Mouse (Mus musculus) MEL (cell line): ENCODE data around the gene Avpr1b. TPM values are rescaled to one million over a fixed set of nuclear protein-coding genes. Genes with fewer than 3 reads are reported as not detected.
A peak's percentile ranks its signal among the peaks of the same experiment; 100 is the strongest.

Experiments used
- DNase-seq: peaks from one replicate; pipeline ENCODE4 v3.0.0; 2011; ENCODE audit warnings: low read depth, low spot score
- H3K27ac ChIP-seq: 2 replicates; pipeline ENCODE4 v1.5.1; 2012; ENCODE audit warnings: low read depth, mild to moderate bottlenecking, control low read depth, low read length, moderate library complexity; ENCODE audit not compliant: control insufficient read depth
- H3K27me3 ChIP-seq, 2 experiments: fragments of 150-350 bp in 1 of 2; sonication (generic) in 1 of 2; 2 replicates each; pipeline ENCODE4 v1.6.1; 2012; ENCODE audit warnings: low read length in 2 of 2, mild to moderate bottlenecking in 2 of 2, improper control_type of control experiment in 1 of 2, moderate library complexity in 1 of 2; ENCODE audit not compliant: insufficient read depth in 2 of 2, control insufficient read depth in 1 of 2
- H3K36me3 ChIP-seq, 2 experiments: 2 replicates each; pipeline ENCODE4 v1.6.1; 2012 to 2014; ENCODE audit warnings: low read length in 2 of 2, improper control_type of control experiment in 1 of 2, inconsistent platforms in 1 of 2, mild to moderate bottlenecking in 1 of 2; ENCODE audit not compliant: insufficient read depth in 2 of 2, control insufficient read depth in 1 of 2
- H3K4me1 ChIP-seq, 2 experiments: fragments of 150-350 bp in 1 of 2; sonication (generic) in 1 of 2; 2 replicates each; pipeline ENCODE4 v1.6.1; 2012; ENCODE audit warnings: low read length in 2 of 2, improper control_type of control experiment in 1 of 2, mild to moderate bottlenecking in 1 of 2; ENCODE audit not compliant: insufficient read depth in 2 of 2, control insufficient read depth in 1 of 2
- H3K4me3 ChIP-seq, 2 experiments: fragments of 150-350 bp in 1 of 2; sonication (generic) in 1 of 2; 2 replicates each; pipeline ENCODE4 v1.5.1; 2012; ENCODE audit warnings: low read depth in 2 of 2, low read length in 2 of 2, mild to moderate bottlenecking in 2 of 2, moderate library complexity in 2 of 2, control low read depth in 1 of 2, improper control_type of control experiment in 1 of 2; ENCODE audit not compliant: control insufficient read depth in 1 of 2, insufficient read depth in 1 of 2
- H3K79me2 ChIP-seq: 2 replicates; pipeline ENCODE4 v1.6.1; 2012; ENCODE audit warnings: mild to moderate bottlenecking, low read length, moderate library complexity; ENCODE audit not compliant: control insufficient read depth, poor library complexity, insufficient read depth
- H3K9ac ChIP-seq: 2 replicates; pipeline ENCODE4 v1.6.1; 2012; ENCODE audit warnings: low read depth, mild to moderate bottlenecking, control low read depth, low read length, moderate library complexity; ENCODE audit not compliant: control insufficient read depth, poor library complexity, severe bottlenecking
- H3K9me3 ChIP-seq: fragments of 150-350 bp; sonication (generic); replicated peaks from 2 replicates; pipeline ENCODE4 v1.6.1; 2012; ENCODE audit warnings: mild to moderate bottlenecking, low read length, improper control_type of control experiment, moderate library complexity; ENCODE audit not compliant: insufficient read depth
- BHLHE40 ChIP-seq: IDR thresholded peaks from 2 replicates; pipeline ENCODE4 v1.6.1; 2012; ENCODE audit warnings: low read depth, mild to moderate bottlenecking, inconsistent platforms, low read length, improper control_type of control experiment, borderline replicate concordance
- CHD1 ChIP-seq: IDR thresholded peaks from 2 replicates; pipeline ENCODE4 v1.6.1; 2012; ENCODE audit warnings: low read depth, mild to moderate bottlenecking, inconsistent platforms, low read length, improper control_type of control experiment
- ELF1 ChIP-seq: IDR thresholded peaks from 2 replicates; pipeline ENCODE4 v1.6.1; 2014; ENCODE audit warnings: low read depth, mild to moderate bottlenecking, inconsistent platforms, low read length, improper control_type of control experiment, moderate library complexity
- EP300 ChIP-seq, 2 experiments: IDR thresholded peaks; 2 replicates each; pipeline ENCODE4 v1.6.1; 2011; ENCODE audit warnings: improper control_type of control experiment in 2 of 2, low read length in 2 of 2, low read depth in 1 of 2, mild to moderate bottlenecking in 1 of 2
- GABPA ChIP-seq: IDR thresholded peaks from 2 replicates; pipeline ENCODE4 v1.6.1; 2012; ENCODE audit warnings: low read depth, mild to moderate bottlenecking, inconsistent platforms, low read length, improper control_type of control experiment, moderate library complexity
- GATA1 ChIP-seq: IDR thresholded peaks from 2 replicates; pipeline ENCODE4 v1.6.1; 2011; ENCODE audit warnings: low read depth, low read length, improper control_type of control experiment
- KAT2A ChIP-seq: conservative IDR thresholded peaks from 2 replicates; pipeline ENCODE4 v1.6.1; 2012; ENCODE audit warnings: low read depth, low read length, improper control_type of control experiment, inconsistent platforms
- MAFK ChIP-seq: IDR thresholded peaks from 2 replicates; pipeline ENCODE4 v1.6.1; 2011; ENCODE audit warnings: low read depth, mild to moderate bottlenecking, low read length, improper control_type of control experiment, borderline replicate concordance
- MAX ChIP-seq: IDR thresholded peaks from 2 replicates; pipeline ENCODE4 v1.6.1; 2011; ENCODE audit warnings: low read length, improper control_type of control experiment
- MXI1 ChIP-seq: IDR thresholded peaks from 2 replicates; pipeline ENCODE4 v1.6.1; 2011; ENCODE audit warnings: mild to moderate bottlenecking, low read depth, low read length, improper control_type of control experiment
- MYB ChIP-seq: IDR thresholded peaks from 2 replicates; pipeline ENCODE4 v1.6.1; 2011; ENCODE audit warnings: mild to moderate bottlenecking, low read depth, low read length, improper control_type of control experiment
- POLR2A ChIP-seq, 2 experiments: IDR thresholded peaks; 2 replicates each; pipeline ENCODE4 v1.6.1; 2011 to 2012; ENCODE audit warnings: low read length in 2 of 2, mild to moderate bottlenecking in 2 of 2, control low read depth in 1 of 2, improper control_type of control experiment in 1 of 2, low read depth in 1 of 2, moderate library complexity in 1 of 2; ENCODE audit not compliant: control insufficient read depth in 1 of 2, insufficient read depth in 1 of 2, poor library complexity in 1 of 2
- POLR2AphosphoS5 ChIP-seq: IDR thresholded peaks from 2 replicates; pipeline ENCODE4 v1.6.1; 2012; ENCODE audit warnings: low read depth, borderline replicate concordance, mild to moderate bottlenecking, inconsistent platforms, low read length, moderate library complexity, mixed read lengths
- SIN3A ChIP-seq: IDR thresholded peaks from 2 replicates; pipeline ENCODE4 v1.6.1; 2012; ENCODE audit warnings: low read length, improper control_type of control experiment, inconsistent platforms
- SMC3 ChIP-seq: IDR thresholded peaks from 2 replicates; pipeline ENCODE4 v1.6.1; 2011; ENCODE audit warnings: low read depth, low read length, improper control_type of control experiment
- TBP ChIP-seq: IDR thresholded peaks from 2 replicates; pipeline ENCODE4 v1.8.0; 2011; ENCODE audit warnings: low read depth, low read length, improper control_type of control experiment
- TCF12 ChIP-seq: IDR thresholded peaks from 2 replicates; pipeline ENCODE4 v1.6.1; 2014; ENCODE audit warnings: low read depth, mild to moderate bottlenecking, inconsistent platforms, low read length, improper control_type of control experiment, moderate library complexity
- UBTF ChIP-seq: IDR thresholded peaks from 2 replicates; pipeline ENCODE4 v1.6.1; 2012; ENCODE audit warnings: low read depth, mild to moderate bottlenecking, inconsistent platforms, low read length, improper control_type of control experiment, moderate library complexity, borderline replicate concordance; ENCODE audit not compliant: insufficient read depth
- ZC3H11A ChIP-seq: IDR thresholded peaks from 2 replicates; pipeline ENCODE4 v1.6.1; 2012; ENCODE audit warnings: low read depth, mild to moderate bottlenecking, inconsistent platforms, low read length, improper control_type of control experiment
- ZKSCAN1 ChIP-seq: IDR thresholded peaks from 2 replicates; pipeline ENCODE4 v1.6.1; 2012; ENCODE audit warnings: low read depth, mild to moderate bottlenecking, inconsistent platforms, low read length, improper control_type of control experiment, moderate library complexity
- ZNF384 ChIP-seq: IDR thresholded peaks from 2 replicates; pipeline ENCODE4 v1.6.1; 2012; ENCODE audit warnings: low read depth, mild to moderate bottlenecking, inconsistent platforms, low read length, improper control_type of control experiment
- polyA plus RNA-seq, 2 experiments: library from polyadenylated mRNA; stranded (reverse) in 1 of 2; unstranded in 1 of 2; fragments of >175 nt in 1 of 2; fragments of >200 nt in 1 of 2; gene quantifications; 2 replicates each; pipeline versions ENCODE4 v1.2.1 to v1.2.4; 2012; ENCODE audit warnings: low replicate concordance in 2 of 2, low read depth in 1 of 2; ENCODE audit not compliant: insufficient read length in 2 of 2, insufficient read depth in 1 of 2, missing spikeins in 1 of 2
- total RNA-seq: library from RNA; depleted of rRNA; stranded (reverse); fragments of 300-350 nt; gene quantifications from 2 replicates; pipeline ENCODE4 v1.2.3, GENCODE M21; 2012

The Avpr1b gene
- total and polyA plus RNA-seq, 3 experiments: not detected

DNA sequence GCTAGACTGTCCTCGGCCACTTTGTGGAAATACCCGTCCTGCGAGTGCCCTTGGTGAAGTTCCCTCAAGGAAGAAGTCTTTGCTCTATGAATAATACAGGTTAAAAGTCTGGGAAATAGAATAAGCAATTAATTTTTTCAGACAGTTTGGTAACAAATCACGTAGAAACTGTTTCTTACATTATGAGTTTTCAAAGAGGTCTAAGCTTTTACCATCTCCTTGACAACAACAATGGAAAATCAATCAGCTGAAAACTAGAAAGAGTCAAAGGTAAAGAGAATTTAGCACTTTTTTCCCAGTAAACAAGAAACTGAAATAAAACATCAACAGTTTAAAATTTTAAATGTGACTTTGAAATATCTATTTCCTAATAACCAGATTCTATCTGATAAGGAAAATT is 41.0 kb downstream of the Avpr1b start:
- no peak for DNase-seq
- H3K36me3 ChIP-seq: peaks cover 0 to 17% of the 10 kb centered on the region in 2 experiments; a peak in 2 of 4 replicates
- no peak overlapping the region for H3K27ac ChIP-seq
- H3K27me3 ChIP-seq: no peaks in the 10 kb centered on the region
- H3K4me3 ChIP-seq: peak overlapping the region in 1 of 2 experiments; percentile 24; a peak in 1 of 4 replicates
- peaks cover 13 to 15% of the 10 kb centered on the region in 2 experiments for H3K4me1 ChIP-seq
- no peak overlapping the region for H3K9ac ChIP-seq
- no peaks in the 10 kb centered on the region for H3K9me3 ChIP-seq
- TF ChIP-seq POLR2A (IDR thresholded peaks at IDR 0.05; ENCODE audit: control insufficient read depth in 1 of 2, insufficient read depth in 1 of 2, low read depth in 1 of 2, low read length in 2 of 2, poor library complexity in 1 of 2) (no peak), POLR2AphosphoS5 (no peak), TBP (no peak), ZC3H11A (no peak), UBTF (no peak), GABPA (no peak), KAT2A (no peak), GATA1 (no peak; the same call in 1 of the 2 replicates), MYB (no peak), ZNF384 (no peak), MAX (no peak), EP300 (IDR thresholded peaks at IDR 0.05; ENCODE audit: low read depth in 1 of 2, low read length in 2 of 2) (no peak), BHLHE40 (no peak)
- H3K79me2 ChIP-seq: peaks cover 4% of the 10 kb centered on the region; the same call in 1 of the 2 replicates

DNA sequence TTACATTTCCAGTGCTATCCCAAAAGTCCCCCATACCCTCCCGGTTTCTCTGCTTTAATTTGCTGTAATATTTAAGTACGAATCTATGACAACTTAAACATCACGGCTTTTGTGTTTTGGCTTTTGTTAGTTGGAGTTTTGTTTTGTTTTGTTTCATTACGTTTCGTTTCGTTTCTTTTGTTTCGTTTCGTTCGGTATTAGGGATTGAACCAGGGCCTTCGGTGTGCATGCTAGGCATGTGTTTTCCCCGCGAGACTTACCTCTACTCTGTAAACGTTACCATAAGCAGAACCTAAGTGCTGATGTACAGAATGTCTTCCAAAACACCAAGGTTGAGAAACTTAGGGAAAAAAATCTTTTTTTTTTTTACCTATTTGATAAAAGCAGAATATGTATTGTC is 42.5 kb downstream of the Avpr1b start:
- Histone ChIP-seq H3K79me2 (peaks cover 4% of the 10 kb centered on the region; the same call in 1 of the 2 replicates), H3K36me3 (peaks cover 0 to 17% of the 10 kb centered on the region in 2 experiments; a peak in 2 of 4 replicates), H3K4me1 (peaks cover 13 to 15% of the 10 kb centered on the region in 2 experiments), H3K27ac (no peak overlapping the region), H3K9ac (no peak overlapping the region), H3K4me3 (no peak overlapping the region), H3K9me3 (no peaks in the 10 kb centered on the region), H3K27me3 (no peaks in the 10 kb centered on the region)
- no peak for TF ChIP-seq EP300 (IDR thresholded peaks at IDR 0.05; ENCODE audit: low read depth in 1 of 2, low read length in 2 of 2)
- no peak for TF ChIP-seq TBP
- no peak for TF ChIP-seq SIN3A
- TF ChIP-seq KAT2A: no peak
- no peak for TF ChIP-seq GATA1
- TF ChIP-seq TCF12: no peak
- no peak for TF ChIP-seq BHLHE40
- no peak for TF ChIP-seq CHD1
- TF ChIP-seq POLR2A (IDR thresholded peaks at IDR 0.05; ENCODE audit: control insufficient read depth in 1 of 2, insufficient read depth in 1 of 2, low read depth in 1 of 2, low read length in 2 of 2, poor library complexity in 1 of 2): no peak
- no peak for TF ChIP-seq MXI1
- no peak for TF ChIP-seq ELF1
- TF ChIP-seq ZKSCAN1: no peak
- TF ChIP-seq MYB: no peak
- no peak for TF ChIP-seq SMC3
- no peak for TF ChIP-seq MAFK
- DNase-seq: no peak
